ENCODE assay signal across 20 mouse cellular contexts in genomic region chr7:142645045-142645444, GRCm38 (mm10). TPM values are rescaled to one million over a fixed set of nuclear protein-coding genes. Genes with fewer than 3 reads are reported as not detected.
DNase-seq lines count a peak whose midpoint lies in the region; ATAC-seq and TF ChIP-seq lines count a peak whose summit lies in the region.
"Had no signal": no experiment of that assay in that cellular context is flagged by ENCODE, and none has a peak within 500 bp of the region (broad histone marks: within the 10 kb centered on the region; RNA-seq: fewer than 3 reads in every experiment).

No protein-coding gene starts in this region.

- no peaks in the 10 kb centered on the region for H3K79me2 ChIP-seq in heart, adult 2 months (replicated peaks; ENCODE audit: control insufficient read depth, insufficient read depth, low read length)

- no peaks in the 10 kb centered on the region for H3K9me3 ChIP-seq in heart, postnatal 0 days (replicated peaks; ENCODE audit: control insufficient read depth, low read length)
- H3K9me3 ChIP-seq in embryonic facial prominence, embryonic 12.5 days: no peaks in the 10 kb centered on the region
- H3K9me3 ChIP-seq in limb, embryonic 15.5 days: no peaks in the 10 kb centered on the region
- H3K9me3 ChIP-seq: forebrain, embryonic 12.5 days; midbrain, embryonic 13.5 days had no signal

- H3K27me3 ChIP-seq in heart, postnatal 0 days (ENCODE audit: control insufficient read depth, insufficient read depth, low read length): no peaks in the 10 kb centered on the region
- no peaks in the 10 kb centered on the region for H3K27me3 ChIP-seq in heart, adult 2 months (ENCODE audit: control insufficient read depth, insufficient read depth, low read length)
- H3K27me3 ChIP-seq in embryonic facial prominence, embryonic 12.5 days: no peaks in the 10 kb centered on the region
- H3K27me3 ChIP-seq in limb, embryonic 15.5 days: no peaks in the 10 kb centered on the region
- H3K27me3 ChIP-seq: midbrain, embryonic 13.5 days; Patski had no signal

- H3K9ac ChIP-seq in heart, postnatal 0 days (replicated peaks; ENCODE audit: low read depth, low read length): no peak overlapping the region
- H3K9ac ChIP-seq in heart, adult 2 months (ENCODE audit: low read depth, low read length): no peak overlapping the region
- H3K9ac ChIP-seq in embryonic facial prominence, embryonic 12.5 days: no peak overlapping the region
- no peak overlapping the region for H3K9ac ChIP-seq in limb, embryonic 15.5 days
- H3K9ac ChIP-seq: forebrain, embryonic 12.5 days; midbrain, embryonic 13.5 days had no signal

- 5% methylated on average over 5 of the region's 5 CpGs for WGBS in heart, postnatal 0 days
- 15% methylated on average over 5 of the region's 5 CpGs for WGBS in heart, adult 2 months
- WGBS in embryonic facial prominence, embryonic 12.5 days: 21% methylated on average over 5 of the region's 5 CpGs
- WGBS in limb, embryonic 15.5 days: 18% methylated on average over 5 of the region's 5 CpGs

- H3K36me3 ChIP-seq in heart, postnatal 0 days (replicated peaks; ENCODE audit: control insufficient read depth, insufficient read depth, low read length): no peaks in the 10 kb centered on the region
- H3K36me3 ChIP-seq in heart, adult 2 months (ENCODE audit: control insufficient read depth, insufficient read depth, low read length): no peaks in the 10 kb centered on the region
- H3K36me3 ChIP-seq in embryonic facial prominence, embryonic 12.5 days: no peaks in the 10 kb centered on the region
- H3K36me3 ChIP-seq in limb, embryonic 15.5 days: no peaks in the 10 kb centered on the region
- H3K36me3 ChIP-seq: forebrain, embryonic 12.5 days; midbrain, embryonic 13.5 days had no signal

- no peak for TF ChIP-seq CTCF in heart, postnatal 0 days (IDR thresholded peaks at IDR 0.05; ENCODE audit: low read depth)
- no peak for TF ChIP-seq CTCF in heart, adult 2 months (IDR thresholded peaks at IDR 0.05)

- peak; percentile 19 for DNase-seq in embryo, embryonic 9.5 days (ENCODE audit: extremely low spot score)
- DNase-seq in embryo, embryonic 10 days (ENCODE audit: low spot score): no peak
- peak; percentile 90 for DNase-seq in heart, postnatal 0 days (ENCODE audit: low spot score)
- DNase-seq in heart, adult 2 months: no peak
- DNase-seq in kidney, postnatal 4 days: no peak
- DNase-seq in frontal cortex, postnatal 25 days (ENCODE audit: low spot score in 2 of 2): no peak
- DNase-seq: cerebellum, adult 2 months; lung, postnatal 36 days; thymus, postnatal 4 days had no signal

- peak; percentile 92 for ATAC-seq in heart, postnatal 0 days (ENCODE audit: insufficient read depth, low read depth)
- ATAC-seq in embryonic facial prominence, embryonic 12.5 days (ENCODE audit: insufficient number of reproducible peaks, insufficient read depth, low FRiP score, low TSS enrichment): no peak
- no peak for ATAC-seq in limb, embryonic 15.5 days (ENCODE audit: insufficient number of reproducible peaks, low FRiP score, low TSS enrichment, low read depth)
- ATAC-seq: inflammation-experienced regulatory T-cells, adult 6 months; midbrain, embryonic 13.5 days; Patski had no signal

- H3K27ac ChIP-seq in heart, postnatal 0 days (ENCODE audit: low read depth): peak overlapping the region; percentile 59
- no peak overlapping the region for H3K27ac ChIP-seq in heart, adult 2 months
- peak overlapping the region; percentile 75 for H3K27ac ChIP-seq in embryonic facial prominence, embryonic 12.5 days
- H3K27ac ChIP-seq in limb, embryonic 15.5 days: peak overlapping the region; percentile 38
- H3K27ac ChIP-seq: forebrain, embryonic 12.5 days; layer of hippocampus, adult 2 months; midbrain, embryonic 13.5 days had no signal

- H3K4me3 ChIP-seq in heart, postnatal 0 days (ENCODE audit: low read depth, low read length): no peak overlapping the region
- H3K4me3 ChIP-seq in heart, adult 2 months: no peak overlapping the region
- H3K4me3 ChIP-seq in embryonic facial prominence, embryonic 12.5 days: no peak overlapping the region
- no peak overlapping the region for H3K4me3 ChIP-seq in limb, embryonic 15.5 days
- H3K4me3 ChIP-seq: forebrain, embryonic 12.5 days; layer of hippocampus, adult 2 months; midbrain, embryonic 13.5 days had no signal

- intact Hi-C loops in heart, adult 2 months (cut with DNase I): no loop called here

- TF ChIP-seq EP300 in heart, postnatal 0 days (IDR thresholded peaks at IDR 0.05; ENCODE audit: low read depth): no peak
- TF ChIP-seq EP300 in heart, adult 2 months (IDR thresholded peaks at IDR 0.05; ENCODE audit: insufficient read depth, low read depth, low read length): no peak

- 0 out of 2 replicates have a peak, but pooled peaks cover 7% of the 10 kb centered on the region for H3K4me1 ChIP-seq in heart, postnatal 0 days (ENCODE audit: control insufficient read depth, insufficient read depth)
- no peaks in the 10 kb centered on the region for H3K4me1 ChIP-seq in heart, adult 2 months (ENCODE audit: control insufficient read depth, insufficient read depth, low read length)
- H3K4me1 ChIP-seq in embryonic facial prominence, embryonic 12.5 days: peaks cover 18% of the 10 kb centered on the region
- H3K4me1 ChIP-seq in limb, embryonic 15.5 days: peaks cover 14% of the 10 kb centered on the region
- H3K4me1 ChIP-seq: forebrain, embryonic 12.5 days; midbrain, embryonic 13.5 days had no signal

- no peak for TF ChIP-seq POLR2A in heart, adult 2 months (IDR thresholded peaks at IDR 0.05; ENCODE audit: insufficient read depth, low read depth, low read length)

- 0 out of 2 replicates have a peak overlapping the region, but pooled peaks have one; percentile 18 for H3K4me2 ChIP-seq in heart, postnatal 0 days (ENCODE audit: low read depth, low read length)
- H3K4me2 ChIP-seq in embryonic facial prominence, embryonic 12.5 days (replicated peaks): no peak overlapping the region
- H3K4me2 ChIP-seq in limb, embryonic 15.5 days: no peak overlapping the region
- H3K4me2 ChIP-seq: forebrain, embryonic 12.5 days; midbrain, embryonic 13.5 days had no signal

RNA-seq across cellular contexts. Expression of gene Igf2, which starts 21.6 kb away (rescaled TPM):
- total RNA-seq in heart, postnatal 0 days (2014; rRNA removed; ENCODE audit: low replicate concordance): 1,317 and 1,642 TPM in 2 replicates
- 950 and 1,040 TPM in 2 replicates for polyA plus RNA-seq in heart, postnatal 0 days (2015; fragmentation: Nextera tagmentation; extraction: Ambion mirVana)
- total RNA-seq in heart, adult 2 months (2021): 10 to 100 TPM; 60.0 to 75.2 TPM
- 64.5 and 80.0 TPM in 2 replicates for polyA plus RNA-seq in heart, adult 2 months (2012; rRNA removed)
- 701 and 722 TPM in 2 replicates for polyA plus RNA-seq in embryonic facial prominence, embryonic 12.5 days (2016; fragmentation: Nextera tagmentation; extraction: Ambion mirVana)
- polyA plus RNA-seq in limb, embryonic 15.5 days (2015; fragmentation: Nextera tagmentation; extraction: Ambion mirVana): 1,279 and 1,432 TPM in 2 replicates

RNA-seq across cellular contexts. Expression of gene Gm49394, which starts 24.7 kb away (rescaled TPM):
- total RNA-seq in heart, postnatal 0 days (2014; rRNA removed; ENCODE audit: low replicate concordance): not detected in 2 replicates
- not detected in 2 replicates for polyA plus RNA-seq in heart, postnatal 0 days (2015; fragmentation: Nextera tagmentation; extraction: Ambion mirVana)
- not detected for total RNA-seq in heart, adult 2 months (2021)
- not detected in 2 replicates for polyA plus RNA-seq in heart, adult 2 months (2012; rRNA removed)
- polyA plus RNA-seq in embryonic facial prominence, embryonic 12.5 days (2016; fragmentation: Nextera tagmentation; extraction: Ambion mirVana): 0.04 TPM in 1 of 2 replicates, not detected in the other
- polyA plus RNA-seq in limb, embryonic 15.5 days (2015; fragmentation: Nextera tagmentation; extraction: Ambion mirVana): 0.31 and 0.82 TPM in 2 replicates
- total RNA-seq: gastrocnemius, adult 18-20 months; heart, postnatal 10 days; layer of hippocampus, adult 2 months had no signal
- polyA plus RNA-seq: forebrain, embryonic 12.5 days; inflammation-experienced regulatory T-cells, adult 6 months; kidney, embryonic 14.5 days; midbrain, embryonic 13.5 days; Patski; stomach, embryonic 14.5 days had no signal

Comparison
In these comparisons a context has a peak if more than half of its experiments do, and no peak if none do; other contexts are left out.
1. DNase-seq: peak in embryo, embryonic 9.5 days (single experiment) and heart, postnatal 0 days (single experiment); none in embryo, embryonic 10 days (single experiment), heart, adult 2 months (0 of 2), kidney, postnatal 4 days (0 of 2) and frontal cortex, postnatal 25 days (0 of 2).